13 mouse cellular contexts compared by ENCODE assay signal in genomic region chr19:47024954-47025353, GRCm38 (mm10). TPM values are rescaled to one million over a fixed set of nuclear protein-coding genes. Genes with fewer than 3 reads are reported as not detected.
DNase-seq lines count a peak whose midpoint lies in the region; ATAC-seq and TF ChIP-seq lines count a peak whose summit lies in the region.
"Had no signal": no experiment of that assay in that cellular context is flagged by ENCODE, and none has a peak within 500 bp of the region (broad histone marks: within the 10 kb centered on the region; RNA-seq: fewer than 3 reads in every experiment).

No protein-coding gene starts in this region.

- no peak for TF ChIP-seq CTCF in lung, adult 2 months (IDR thresholded peaks at IDR 0.05; ENCODE audit: insufficient read depth, low read length)
- TF ChIP-seq CTCF in cortical plate, adult 2 months (IDR thresholded peaks at IDR 0.05; ENCODE audit: extremely low read depth, insufficient read depth, low read length) = no peak

- DNase-seq in lung, adult 18-20 months = peak; percentile 24 to 38
- no peak for DNase-seq in lung, adult 2 months
- peak; percentile 55 for DNase-seq in NIH3T3 (ENCODE audit: low read depth)
- peak; percentile 38 for DNase-seq in lung, postnatal 25 days (ENCODE audit: low spot score)
- DNase-seq in cerebellum, adult 18-20 months = no peak
- no peak for DNase-seq in layer of hippocampus, adult 18-20 months (ENCODE audit: low spot score in 2 of 2)
- DNase-seq: kidney, postnatal 36 days; liver, embryonic 13.5 days; thymus, postnatal 36 days had no signal

- 52% methylated on average over 10 of the region's 10 CpGs for WGBS in lung, adult 2 months

- no peaks in the 10 kb centered on the region for H3K4me1 ChIP-seq in lung, adult 2 months (ENCODE audit: control insufficient read depth, insufficient read depth, low read length)
- peaks cover 1% of the 10 kb centered on the region for H3K4me1 ChIP-seq in cortical plate, adult 2 months (ENCODE audit: control insufficient read depth, insufficient read depth, low read length)
- H3K4me1 ChIP-seq: intestine, embryonic 15.5 days; liver, embryonic 13.5 days had no signal

- no peak for TF ChIP-seq POLR2A in lung, adult 2 months (IDR thresholded peaks at IDR 0.05; ENCODE audit: borderline replicate concordance, extremely low read depth, low read depth, low read length)
- 0 out of 2 replicates have a peak, but pooled peaks have one; percentile 15 for TF ChIP-seq POLR2A in cortical plate, adult 2 months (IDR thresholded peaks at IDR 0.05; ENCODE audit: extremely low read depth, insufficient read depth, low read length)

- no peak overlapping the region for H3K27ac ChIP-seq in cortical plate, adult 2 months (ENCODE audit: insufficient read depth, low read length)
- H3K27ac ChIP-seq: intestine, embryonic 15.5 days; liver, embryonic 13.5 days had no signal

- no peak overlapping the region for H3K4me3 ChIP-seq in lung, adult 2 months (replicated peaks; ENCODE audit: extremely low read depth, low read depth, low read length)
- no peak overlapping the region for H3K4me3 ChIP-seq in cortical plate, adult 2 months (ENCODE audit: insufficient read depth, low read length)
- H3K4me3 ChIP-seq: intestine, embryonic 15.5 days; liver, embryonic 13.5 days had no signal

- no peak for ATAC-seq in CD4-positive, CD25-positive, alpha-beta regulatory T cell, adult 4 months
- ATAC-seq: intestine, embryonic 15.5 days had no signal

RNA-seq across cellular contexts. Expression of gene Nt5c2, which starts 10.0 kb away (rescaled TPM):
- polyA plus RNA-seq in lung, adult 2 months (2012; rRNA removed) = 11.1 and 17.5 TPM in 2 replicates
- polyA plus RNA-seq in cortical plate, adult 2 months (2012; rRNA removed) = 46.7 and 50.3 TPM in 2 replicates
- 10 to 100 TPM; 38.0 to 42.2 TPM for polyA plus RNA-seq in CD4-positive, CD25-positive, alpha-beta regulatory T cell, adult 4 months (2017; shearing (Covaris generic))
- total RNA-seq in layer of hippocampus, adult 18-20 months (2021) = 10 to 100 TPM; 75.5 to 78.5 TPM

RNA-seq across cellular contexts. Expression of gene Ina, which starts 10.5 kb away (rescaled TPM):
- 0.04 TPM in 1 of 2 replicates, not detected in the other for polyA plus RNA-seq in lung, adult 2 months (2012; rRNA removed)
- 124 and 127 TPM in 2 replicates for polyA plus RNA-seq in cortical plate, adult 2 months (2012; rRNA removed)
- not detected for polyA plus RNA-seq in CD4-positive, CD25-positive, alpha-beta regulatory T cell, adult 4 months (2017; shearing (Covaris generic))
- 100 to 1,000 TPM; 183 to 187 TPM for total RNA-seq in layer of hippocampus, adult 18-20 months (2021)
- total RNA-seq: heart, postnatal 14 days had no signal

RNA-seq across cellular contexts. Expression of gene Pcgf6, which starts 25.8 kb away (rescaled TPM):
- polyA plus RNA-seq in lung, adult 2 months (2012; rRNA removed) = 3.9 and 4.7 TPM in 2 replicates
- 35.5 and 38.3 TPM in 2 replicates for polyA plus RNA-seq in cortical plate, adult 2 months (2012; rRNA removed)
- polyA plus RNA-seq in CD4-positive, CD25-positive, alpha-beta regulatory T cell, adult 4 months (2017; shearing (Covaris generic)) = 1 to 10 TPM; 7.4 to 8.9 TPM
- total RNA-seq in layer of hippocampus, adult 18-20 months (2021) = 10 to 100 TPM; 19.8 to 20.8 TPM

RNA-seq across cellular contexts. Expression of gene Taf5, which starts 42.6 kb away (rescaled TPM):
- polyA plus RNA-seq in lung, adult 2 months (2012; rRNA removed) = 2.1 and 2.3 TPM in 2 replicates
- polyA plus RNA-seq in cortical plate, adult 2 months (2012; rRNA removed) = 3.8 and 4.1 TPM in 2 replicates
- 1 to 10 TPM; 2.0 to 2.8 TPM for polyA plus RNA-seq in CD4-positive, CD25-positive, alpha-beta regulatory T cell, adult 4 months (2017; shearing (Covaris generic))
- total RNA-seq in layer of hippocampus, adult 18-20 months (2021) = 1 to 10 TPM; 6.9 to 7.0 TPM

Comparison
In these comparisons a context has a peak if more than half of its experiments do, and no peak if none do; other contexts are left out.
1. DNase-seq: peak in lung, adult 18-20 months (2 of 2), NIH3T3 (single experiment) and lung, postnatal 25 days (single experiment); none in lung, adult 2 months (single experiment), cerebellum, adult 18-20 months (0 of 2) and layer of hippocampus, adult 18-20 months (0 of 2).
2. RNA of gene Ina, which starts 10.5 kb away (polyA plus RNA-seq): 124 to 127 TPM in cortical plate, adult 2 months; not detected in CD4-positive, CD25-positive, alpha-beta regulatory T cell, adult 4 months and 0.04 TPM in lung, adult 2 months; every median in the first group is over 100 times any median in the second.